Mouse (Mus musculus) hindlimb bud, embryonic 11.5 days (tissue): ENCODE measurements around the gene Tnr.

Source experiments
- DNase-seq: peaks from one replicate; pipeline ENCODE4 v3.0.0-alpha.2; 2012; ENCODE audit warnings: low read depth, low spot score; ENCODE audit errors: extremely low spot score

The Tnr gene

DNA sequence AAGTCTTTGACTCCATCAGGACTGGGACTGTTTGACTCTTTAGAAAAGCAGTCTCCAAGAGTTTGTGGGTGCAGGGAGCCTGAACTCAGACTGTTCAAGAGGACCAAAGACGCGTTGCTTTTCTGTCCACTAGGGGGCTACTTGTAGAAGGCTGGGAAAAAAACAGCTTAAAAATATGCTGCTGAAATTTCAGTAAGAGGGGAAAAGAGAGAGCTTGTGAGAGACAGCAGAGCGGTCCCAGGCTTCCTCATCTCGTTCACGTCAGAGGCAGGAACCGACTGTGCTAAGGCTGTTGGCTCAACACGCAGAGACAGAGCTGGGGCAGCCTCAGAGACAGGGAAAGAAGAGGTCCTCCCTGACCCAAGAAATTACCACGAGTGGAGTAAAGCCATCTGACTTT lies at the start of gene Tnr:
Tnr (plus strand) TSS at position 192 of the 400 bp plus-strand sequence.
- DNase-seq: peak; percentile 8

DNA sequence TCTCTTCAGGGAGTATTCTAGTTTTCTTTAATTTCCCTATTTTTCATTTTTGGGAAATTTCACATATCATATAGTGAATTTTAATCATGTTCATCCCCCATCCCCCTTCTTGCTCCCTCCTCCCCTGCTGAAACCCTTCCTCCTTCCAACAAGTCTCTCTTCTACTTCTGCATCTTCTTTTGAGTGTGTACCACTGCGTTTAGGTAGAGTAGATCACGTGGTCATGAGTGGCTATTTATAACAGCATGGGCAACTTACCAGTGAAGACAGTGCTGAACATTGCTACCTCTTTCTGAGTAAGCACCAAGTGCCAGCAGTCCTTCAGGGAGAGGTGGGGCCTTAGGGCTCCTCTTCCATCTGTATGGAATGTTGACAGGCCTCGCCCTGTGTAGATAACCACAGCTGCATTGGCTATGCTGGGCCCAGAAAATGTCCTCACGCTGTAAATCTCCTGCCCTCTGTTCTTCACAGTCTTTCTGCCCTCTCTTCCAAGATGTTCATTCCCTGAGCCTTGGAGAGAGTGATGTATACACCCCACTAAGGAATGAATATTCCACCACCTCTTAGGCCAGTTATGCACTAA lies 33.6 kb upstream of the Tnr start:
- no peak for DNase-seq

DNA sequence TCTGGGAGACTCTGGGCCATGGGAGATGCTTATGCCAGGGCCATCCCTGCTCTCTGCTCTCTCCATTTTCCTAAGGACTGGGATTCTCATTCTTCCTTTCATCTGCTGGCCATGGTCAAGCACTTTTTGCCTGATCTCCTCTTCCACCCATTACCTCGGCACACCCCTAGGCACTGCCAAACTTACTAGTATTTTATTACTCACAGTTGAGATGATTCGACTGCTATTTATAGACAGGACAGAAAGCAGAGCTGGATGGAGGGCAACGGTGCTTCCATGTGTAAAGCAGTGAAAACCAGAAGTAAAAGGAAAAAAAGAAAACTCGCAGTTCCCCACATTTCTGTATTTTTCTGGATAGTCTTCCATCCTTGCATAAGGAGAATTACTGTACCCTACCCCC lies 31.0 kb upstream of the Tnr start:
- DNase-seq: no peak

DNA sequence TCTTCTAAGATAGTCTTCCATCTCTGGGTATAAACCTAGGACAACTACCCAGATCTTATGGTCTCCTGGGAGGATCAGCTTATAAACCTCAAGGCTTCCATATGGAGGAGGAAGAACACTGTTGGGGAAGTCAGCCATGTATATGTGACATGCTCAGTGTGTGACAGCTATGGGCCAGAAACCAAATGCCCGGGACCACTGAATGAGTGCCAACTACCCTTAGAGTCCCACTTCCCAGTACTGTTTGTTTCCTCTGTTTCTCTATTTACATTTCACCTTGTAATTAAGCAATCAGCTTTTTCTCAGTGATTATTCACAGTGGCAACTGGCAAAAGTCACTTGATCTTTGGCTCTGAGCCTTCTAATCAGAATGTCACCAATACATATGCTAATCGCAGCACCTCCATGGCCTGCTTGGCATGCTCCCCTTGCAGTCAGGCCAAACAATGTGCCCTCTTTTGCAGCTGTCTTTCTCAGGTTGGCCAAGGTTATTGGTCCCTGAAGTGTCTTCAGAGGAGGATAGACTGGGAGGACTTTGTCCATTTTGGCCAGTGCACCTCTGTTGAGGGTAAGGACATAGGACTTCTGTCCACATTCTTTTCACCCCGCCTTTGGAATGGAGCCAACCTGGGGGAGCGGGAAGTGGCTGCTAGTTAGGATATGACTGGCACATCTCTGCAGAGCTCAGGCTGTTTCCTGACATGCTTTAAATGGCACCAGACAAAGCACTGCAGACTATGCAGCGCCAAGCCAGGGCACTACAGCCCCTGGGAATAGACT lies 29.7 kb upstream of the Tnr start:
- DNase-seq: no peak

DNA sequence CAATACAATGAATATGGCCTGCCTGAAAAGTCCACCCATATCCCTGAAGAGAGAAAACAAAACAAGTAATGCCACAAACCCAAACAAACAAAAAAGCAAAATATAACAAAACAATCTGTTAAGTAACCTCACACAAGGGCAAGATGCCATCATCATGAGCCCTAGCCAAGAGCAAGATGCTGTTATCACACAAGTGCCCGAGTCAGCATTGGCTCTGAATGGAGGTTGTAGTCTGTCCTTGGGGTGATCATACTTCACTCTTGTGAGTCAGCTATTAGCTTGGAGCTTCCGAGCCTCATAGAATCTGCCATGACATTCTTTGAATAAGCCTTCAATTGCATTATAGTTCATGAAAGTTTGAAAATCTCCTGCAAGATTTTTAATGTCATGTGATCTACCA lies 25.3 kb upstream of the Tnr start:
- no peak for DNase-seq

DNA sequence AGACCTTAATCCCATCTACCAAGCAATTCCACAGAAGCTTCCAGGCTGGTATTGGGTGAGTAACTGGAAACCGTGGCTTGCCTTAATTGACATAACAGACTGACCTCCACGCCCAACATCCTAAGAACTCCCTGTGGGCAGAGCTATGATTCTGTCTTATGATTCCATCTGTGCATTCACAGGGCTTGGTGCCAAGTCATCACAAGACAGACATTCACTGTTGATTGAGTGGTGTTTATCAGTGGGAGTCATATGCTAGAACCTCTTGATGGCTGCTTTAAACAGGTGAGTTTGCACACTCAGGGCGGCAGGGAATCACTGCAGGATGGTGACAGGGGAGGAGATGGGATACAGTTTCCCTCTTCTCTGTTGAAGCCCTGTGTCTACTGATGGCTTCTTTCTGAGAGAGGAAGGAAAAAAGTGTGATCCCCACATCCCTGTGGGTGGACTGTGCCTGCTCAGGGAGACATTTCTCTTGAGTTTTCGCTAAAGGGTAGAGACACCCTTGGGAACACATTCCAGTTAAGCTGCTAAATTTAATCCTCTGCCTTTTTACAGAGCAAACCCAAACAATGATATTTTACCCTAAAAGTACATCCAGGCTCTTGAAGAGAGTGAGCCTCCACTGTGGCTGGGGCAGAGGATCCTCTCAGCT lies 23.6 kb upstream of the Tnr start:
- DNase-seq: no peak

DNA sequence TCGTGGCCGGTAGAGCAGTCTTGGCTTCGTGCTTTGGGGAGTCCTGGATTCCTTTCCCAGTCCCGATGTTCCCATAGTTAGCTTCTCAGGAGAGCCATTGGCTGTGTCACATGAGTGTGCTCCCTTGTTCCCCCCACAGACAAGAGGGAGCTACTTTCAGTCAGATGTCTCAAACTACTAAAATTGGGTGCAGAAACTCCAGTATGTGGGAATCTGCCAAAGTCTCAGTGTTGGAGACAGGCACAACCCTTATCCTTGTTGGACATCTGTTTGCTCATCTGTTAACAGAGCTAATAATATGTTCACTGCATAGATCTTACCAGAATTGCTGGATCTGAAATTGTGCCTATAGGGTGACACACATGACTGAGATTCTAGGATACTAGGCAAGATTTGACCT lies 21.7 kb upstream of the Tnr start:
- DNase-seq: no peak

DNA sequence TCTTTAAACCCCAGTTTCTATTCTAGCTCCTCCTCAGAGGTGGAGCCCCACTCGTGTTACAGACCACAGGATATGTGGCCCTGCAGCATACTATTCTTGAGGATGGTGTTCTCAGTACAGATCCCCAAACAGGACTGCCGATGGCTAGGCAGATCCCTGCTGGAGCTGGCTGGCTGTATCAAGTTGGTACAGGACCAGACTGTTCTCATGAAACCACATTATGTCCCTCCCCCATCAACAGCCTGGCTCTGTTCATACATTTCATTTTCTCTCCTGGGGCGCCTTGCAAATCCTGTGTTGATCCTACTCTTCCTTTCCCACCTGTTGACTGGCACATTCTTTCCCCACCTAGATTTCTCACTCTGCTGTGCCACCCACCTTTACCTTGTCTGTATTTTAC lies 12.9 kb upstream of the Tnr start:
- DNase-seq: no peak

DNA sequence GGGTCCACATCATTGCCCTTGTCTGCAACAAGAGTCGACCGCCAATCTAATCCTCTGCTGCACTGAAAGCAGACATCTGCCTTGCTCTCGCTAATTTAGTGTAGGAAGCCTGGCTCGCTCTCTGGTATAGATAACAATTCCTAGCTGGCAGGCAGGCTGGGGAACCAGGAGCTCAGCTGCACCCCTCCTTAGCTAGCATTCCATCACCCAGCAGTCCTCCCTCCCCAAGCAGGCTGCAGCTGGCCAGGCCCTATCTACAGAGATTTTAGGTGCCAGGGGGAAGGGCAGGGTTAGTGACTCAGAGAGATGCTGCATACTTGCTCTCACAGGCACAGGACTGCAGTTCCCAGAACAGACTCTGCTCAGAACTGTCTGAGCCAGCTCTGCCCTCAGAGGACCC lies 5.9 kb upstream of the Tnr start:
- DNase-seq: no peak

DNA sequence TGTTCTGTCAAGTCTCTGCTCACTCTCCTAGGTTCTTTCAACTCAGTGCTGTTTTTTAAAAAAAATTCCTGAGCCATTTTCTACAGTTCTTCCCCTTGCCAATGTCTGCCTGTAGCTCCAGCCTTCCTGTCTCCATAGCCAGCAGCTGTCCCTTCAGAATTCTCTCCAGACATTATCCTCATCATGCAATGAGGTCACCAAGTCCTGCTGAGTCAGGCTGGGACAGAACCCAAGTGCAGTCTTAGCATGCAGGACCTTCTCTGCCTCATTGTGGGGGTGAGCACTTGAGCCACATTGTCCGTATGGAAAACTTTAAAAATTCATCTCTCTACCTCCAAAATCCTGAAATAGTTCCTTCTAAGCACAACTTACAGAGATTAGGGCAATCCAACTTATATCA lies 4.4 kb upstream of the Tnr start:
- DNase-seq: no peak

DNA sequence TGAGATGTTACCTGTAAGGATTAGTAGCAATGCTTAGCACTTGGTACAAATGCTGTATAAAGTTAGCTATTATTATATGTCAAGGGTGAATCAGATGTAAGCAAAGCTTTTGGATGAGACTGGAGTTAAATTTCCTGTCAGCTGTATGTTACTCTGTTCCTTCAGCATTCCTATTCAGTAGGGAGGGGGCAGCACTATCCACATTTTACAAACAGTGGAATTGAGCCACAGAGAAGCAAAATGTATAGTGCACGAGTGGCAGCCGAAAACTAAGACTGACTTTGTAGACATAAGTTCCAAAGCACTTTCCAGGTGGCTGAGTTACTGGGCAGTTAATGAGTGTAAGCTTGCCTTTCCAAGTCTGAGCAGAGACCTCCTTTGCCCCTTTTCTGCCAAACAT lies 500 bp upstream of the Tnr start:
- no peak for DNase-seq

DNA sequence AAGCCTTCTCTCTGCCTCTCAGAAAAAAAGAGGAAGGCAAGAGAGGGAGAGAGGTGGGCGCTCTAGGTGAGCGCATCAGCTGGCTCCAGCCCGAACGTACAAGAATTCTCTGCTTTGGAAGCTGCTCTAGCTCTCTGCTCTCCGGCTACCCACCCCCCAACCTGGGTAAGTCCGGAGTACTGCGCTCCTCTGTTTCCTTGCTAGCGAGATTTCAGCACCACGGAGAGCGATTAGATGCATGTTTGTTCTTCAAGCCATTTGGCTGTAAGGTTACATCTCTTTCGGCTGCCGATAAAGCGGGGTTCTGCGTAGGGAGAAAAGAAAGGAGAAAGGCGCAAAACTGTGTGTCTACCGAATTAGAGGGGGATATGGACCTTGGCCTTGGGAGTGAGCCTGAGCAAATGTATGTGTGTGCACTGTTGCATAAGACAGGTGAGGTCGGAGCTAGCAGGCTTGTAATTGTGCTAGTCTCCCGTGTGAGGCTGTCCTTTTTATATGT lies 531 bp downstream of the Tnr start:
- DNase-seq: peak; percentile 91

DNA sequence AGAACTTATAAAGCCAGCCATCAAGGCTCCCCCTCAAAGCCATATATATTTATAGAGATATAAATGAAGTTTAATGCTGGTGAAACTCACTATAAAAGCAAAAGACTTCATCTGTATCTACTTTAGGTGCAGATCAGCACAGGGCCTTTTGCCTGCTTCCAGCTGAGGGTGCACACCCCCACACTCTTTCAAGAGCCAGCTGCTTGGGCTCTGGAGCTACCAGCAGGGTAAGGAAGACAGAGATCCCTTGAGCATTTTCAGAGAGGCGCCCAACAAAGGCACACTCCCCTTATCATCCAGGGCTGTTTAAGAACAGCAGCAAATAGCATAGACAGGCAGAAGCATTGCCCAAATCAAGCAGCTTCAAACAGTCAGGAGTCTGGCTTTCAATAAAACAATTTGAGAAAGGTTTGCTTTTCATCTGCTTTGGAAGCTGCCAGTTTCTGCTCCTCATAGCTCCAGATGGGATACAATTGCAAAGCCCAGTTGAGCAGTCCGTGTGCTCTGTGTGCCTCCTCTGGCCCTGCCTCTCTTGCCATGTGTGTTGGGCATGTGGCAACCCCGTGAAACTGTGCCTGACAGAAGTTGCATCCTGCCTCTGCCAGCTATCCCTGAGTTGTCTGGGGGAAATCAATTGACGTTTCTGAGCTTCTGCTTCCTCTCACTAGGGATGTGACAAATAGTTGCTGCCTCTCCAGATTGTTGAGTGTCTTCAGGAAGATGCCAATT lies 9.4 kb downstream of the Tnr start:
- DNase-seq: no peak

DNA sequence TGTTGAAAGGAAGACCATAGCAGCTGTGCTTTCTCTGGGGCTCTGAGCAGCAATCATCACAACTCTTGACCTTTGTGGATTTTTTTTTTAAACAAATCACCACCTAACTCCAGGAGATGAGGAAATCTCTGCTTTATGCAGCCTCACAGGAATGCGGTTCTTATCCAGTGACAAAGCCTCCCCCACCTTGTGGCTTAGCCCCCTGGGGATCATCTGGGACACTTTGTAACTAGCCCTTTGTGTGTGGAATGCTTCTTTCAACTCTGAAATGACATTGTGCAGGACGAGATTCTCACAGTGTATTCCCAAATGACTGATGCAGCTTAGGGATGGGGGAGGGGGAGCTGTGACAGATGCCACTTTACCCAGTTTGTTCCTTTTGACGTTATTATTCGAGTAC lies 12.0 kb downstream of the Tnr start:
- DNase-seq: no peak

DNA sequence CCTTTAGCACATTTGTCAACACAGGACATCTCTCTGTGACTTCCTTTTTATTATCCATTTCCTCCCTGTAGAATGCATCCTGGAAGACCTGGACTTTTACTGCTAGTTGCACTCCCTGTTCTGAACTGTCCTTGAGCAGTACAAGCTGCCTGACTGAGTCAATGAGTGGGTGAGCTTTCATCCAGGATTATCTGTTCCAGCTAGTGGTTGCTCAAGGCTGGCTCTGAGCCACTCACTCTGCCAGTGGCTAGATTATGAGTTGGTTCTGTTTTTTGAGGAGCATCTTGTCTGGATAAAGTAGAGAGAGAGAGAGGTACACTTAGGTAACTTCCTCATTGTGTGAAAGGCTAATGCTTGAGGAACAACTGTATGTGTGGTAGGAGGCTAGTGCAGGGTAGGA lies 14.0 kb downstream of the Tnr start:
- DNase-seq: no peak

DNA sequence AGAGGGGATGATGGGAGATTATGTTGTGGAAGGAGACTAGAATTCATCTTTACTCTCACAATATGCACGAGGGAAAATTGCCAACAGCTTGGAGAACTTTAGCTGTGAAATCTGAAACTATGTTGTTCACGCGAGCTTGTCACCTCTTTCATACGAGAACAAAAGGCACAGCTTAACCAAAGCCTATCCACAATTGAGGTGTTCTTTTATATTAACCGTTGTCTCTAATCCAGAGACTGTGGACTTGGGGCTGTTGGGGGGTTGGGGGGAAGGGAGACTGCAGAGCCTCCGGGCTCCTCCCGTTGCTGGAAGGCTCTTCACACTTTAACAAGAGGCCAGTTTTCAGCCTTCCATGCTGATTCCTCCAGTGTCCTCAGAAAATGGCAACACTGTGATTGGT lies 14.5 kb downstream of the Tnr start:
- DNase-seq: no peak

DNA sequence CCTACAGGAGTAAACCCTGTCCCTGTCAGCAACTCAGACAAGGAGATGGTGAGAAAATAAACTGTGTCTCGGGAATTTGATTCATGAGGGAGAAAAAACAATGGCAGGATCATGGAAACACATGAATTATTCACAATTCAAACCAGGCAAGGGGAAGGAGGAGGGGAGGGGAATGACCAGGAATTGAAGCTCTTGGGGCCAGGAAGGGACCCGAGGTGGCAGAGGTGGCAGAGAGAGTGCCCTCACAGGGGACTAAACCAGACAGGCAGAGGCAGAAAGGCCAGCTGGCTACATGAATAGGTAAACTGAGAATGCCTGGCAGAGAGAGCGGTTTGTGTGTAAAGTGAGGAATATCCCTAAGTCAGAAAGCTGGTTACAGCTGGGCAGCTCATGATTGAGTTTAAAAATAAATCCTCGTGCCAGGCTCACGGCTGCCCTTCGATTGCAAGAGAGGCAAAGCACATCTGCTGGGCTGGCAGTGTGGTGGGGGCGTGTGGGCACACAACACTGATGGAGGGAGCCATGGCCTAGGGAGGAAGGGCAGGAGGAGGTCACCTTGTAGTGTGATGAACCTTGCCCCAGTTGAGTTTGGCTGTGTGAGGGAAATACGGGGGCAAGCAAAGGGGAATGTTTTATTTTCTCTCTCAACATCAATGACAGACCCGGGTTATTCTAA lies 22.0 kb downstream of the Tnr start:
- DNase-seq: no peak

DNA sequence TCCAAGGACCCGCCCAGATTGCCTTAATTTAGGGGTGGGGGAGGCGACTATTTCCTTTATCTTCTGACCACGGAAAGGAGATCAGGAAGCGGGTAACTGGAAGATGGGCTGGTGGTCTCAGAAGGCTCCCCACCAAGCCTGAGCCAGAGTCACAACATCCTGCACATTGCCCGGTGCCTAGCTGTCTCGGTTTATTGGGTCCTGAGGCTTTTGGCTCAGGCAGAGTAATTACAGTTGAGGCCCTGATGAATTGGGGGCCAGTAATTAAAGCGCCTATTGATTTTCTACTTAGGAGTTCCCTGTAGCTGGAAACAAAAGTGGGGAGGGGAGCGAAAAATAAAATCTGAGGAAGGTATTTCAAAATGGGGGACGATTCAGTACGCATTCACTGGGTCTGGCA lies 27.5 kb downstream of the Tnr start:
- DNase-seq: no peak

DNA sequence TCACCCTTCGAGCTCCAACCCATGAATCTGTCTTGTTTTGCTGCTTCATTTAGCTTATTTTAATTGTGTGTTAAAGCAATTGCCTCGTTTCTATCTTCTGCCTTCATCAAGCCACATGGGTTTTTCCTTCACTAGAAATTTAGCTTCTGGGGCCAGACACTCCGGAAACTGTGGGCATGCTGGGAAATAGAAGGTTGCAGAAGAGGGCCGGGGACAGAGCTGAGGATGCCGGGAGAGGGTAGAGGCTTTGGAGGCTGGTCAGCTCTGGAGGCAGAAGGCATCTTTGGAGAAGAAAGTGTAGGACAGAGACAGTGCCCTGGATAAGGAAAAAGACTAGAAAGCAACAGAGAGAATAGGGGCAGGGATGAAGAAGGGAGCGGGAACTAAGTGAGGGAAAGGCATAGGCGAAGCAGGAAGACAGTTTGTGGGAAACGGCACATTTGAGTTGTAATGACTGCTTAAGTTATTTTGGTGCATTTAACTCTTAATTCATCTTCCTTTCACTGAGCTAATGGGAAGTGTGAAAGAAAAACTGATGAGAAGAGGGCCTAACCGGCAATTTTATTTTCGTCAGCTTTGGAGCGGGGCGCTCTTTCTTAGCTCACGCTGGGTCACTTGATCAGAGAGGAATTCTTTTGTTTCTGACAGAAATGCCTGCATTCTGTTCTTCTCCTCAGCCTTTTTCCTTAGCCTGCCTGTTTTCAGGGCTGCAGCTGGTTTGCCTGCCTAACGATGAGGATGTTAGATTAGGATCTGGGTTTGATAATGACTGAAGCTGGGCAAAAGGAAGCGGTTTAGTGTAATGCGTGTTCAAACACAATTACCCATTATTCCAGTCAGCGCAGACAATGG lies 28.2 kb downstream of the Tnr start:
- no peak for DNase-seq

DNA sequence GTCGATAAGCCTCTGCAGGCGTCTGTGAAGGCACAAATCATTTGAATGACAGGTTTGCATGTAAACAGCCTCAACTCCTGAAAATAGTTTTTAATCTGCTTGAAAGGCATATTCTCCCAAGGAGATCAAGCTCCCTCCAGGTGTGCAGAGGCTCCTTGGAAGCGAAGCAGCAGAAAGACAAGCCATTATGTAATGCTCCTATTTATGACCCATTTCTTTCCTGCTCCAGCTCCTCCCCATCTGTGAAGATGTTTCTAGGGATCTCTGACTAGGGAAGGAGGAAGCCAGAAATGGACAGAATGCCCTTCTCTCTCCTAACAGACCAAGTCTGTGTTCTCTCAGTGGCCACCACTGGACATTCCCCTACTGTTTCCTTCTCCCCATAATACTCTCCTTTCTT lies 38.0 kb downstream of the Tnr start:
- DNase-seq: no peak
